Mouse (Mus musculus): ENCODE measurements around the gene Hist4h4. TPM values are rescaled to one million over a fixed set of nuclear protein-coding genes. Genes with fewer than 3 reads are reported as not detected.
A peak's percentile ranks its signal among the peaks of the same experiment; 100 is the strongest.

Gene Hist4h4
- total and polyA plus RNA-seq, 3 experiments, result 0.16 to 78.2 (median 3.6) TPM

DNA sequence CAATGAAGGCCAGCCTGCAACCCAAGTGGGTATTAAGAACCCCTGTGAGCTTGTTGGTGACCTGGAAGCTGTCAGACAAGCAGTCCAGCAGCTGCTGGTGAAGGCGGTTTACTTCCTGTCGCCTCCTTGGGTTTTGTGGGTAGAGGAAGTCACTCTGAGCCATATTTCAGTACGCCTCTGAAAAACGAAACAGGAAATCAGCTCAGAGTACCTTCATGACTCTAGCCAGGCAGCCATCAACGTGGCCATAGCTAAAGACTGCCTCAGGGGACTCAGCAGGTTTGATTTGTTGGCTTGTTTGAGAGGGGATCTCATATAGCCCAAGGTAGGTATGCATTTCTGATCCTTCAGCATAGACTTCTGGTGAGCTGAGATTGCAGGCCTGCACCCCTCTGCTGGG lies 27.5 kb upstream of the Hist4h4 start:
- H3K4me2 ChIP-seq (ENCODE audit: insufficient read depth, low read depth, poor library complexity, severe bottlenecking), result peak overlapping the region; percentile 90
- no peaks in the 10 kb centered on the region for H3K27me3 ChIP-seq (replicated peaks)
- peak overlapping the region; percentile 64 to 91 (median 65) for H3K4me3 ChIP-seq (replicated peaks in 1 of 3; ENCODE audit: low read depth in 2 of 3, low read length in 2 of 3, poor library complexity in 1 of 3)
- peak overlapping the region; percentile 99 for H3K9ac ChIP-seq (ENCODE audit: insufficient read depth, low read depth)
- in situ Hi-C loops (cut with MboI; ENCODE audit: low pct_ligation_motif_present, low pct_unique_long_range_greater_than_20kb, low sequenced_read_pairs) (loop anchor here (10.0 kb wide), 1 partner anchor 133 kb away; no protein-coding TSS in a partner anchor), dilution Hi-C loops (cut with MboI; ENCODE audit: extremely low pct_ligation_motif_present, extremely low pct_unique_long_range_greater_than_20kb, low sequenced_read_pairs) (no loop called here)
- TF ChIP-seq NELFE (IDR thresholded peaks at IDR 0.05; ENCODE audit: low read depth, low read length) (peak; percentile 78; the same call in 1 of the 2 replicates), CHD2 (IDR thresholded peaks at IDR 0.05; ENCODE audit: low read length) (peak; percentile 75; the same call in 1 of the 2 replicates), MYC (IDR thresholded peaks at IDR 0.05; ENCODE audit: low read depth, low read length) (peak; percentile 90), ETS1 (conservative IDR thresholded peaks at IDR 0.05; ENCODE audit: low read depth, low read length) (peak; percentile 47), ZMIZ1 (IDR thresholded peaks at IDR 0.05; ENCODE audit: low read depth, low read length) (0 out of 2 replicates have a peak, but pooled peaks have one; percentile 77), SMC3 (IDR thresholded peaks at IDR 0.05; ENCODE audit: low read depth, low read length) (no peak), ZKSCAN1 (IDR thresholded peaks at IDR 0.05; ENCODE audit: borderline replicate concordance, low read depth, low read length) (no peak), PAX5 (IDR thresholded peaks at IDR 0.05; ENCODE audit: low read length) (no peak), EP300 (IDR thresholded peaks at IDR 0.05; ENCODE audit: low read length) (no peak), IRF4 (IDR thresholded peaks at IDR 0.05; ENCODE audit: low read depth, low read length) (peak; percentile 70), ELF1 (IDR thresholded peaks at IDR 0.05; ENCODE audit: low read depth, low read length) (peak; percentile 91), POLR2AphosphoS2 (IDR thresholded peaks at IDR 0.05; ENCODE audit: low read depth, low read length) (peak; percentile 70; the same call in 1 of the 2 replicates), JUN (IDR thresholded peaks at IDR 0.05; ENCODE audit: insufficient read depth, low read depth, low read length) (no peak; the same call in 1 of the 2 replicates), GABPA (IDR thresholded peaks at IDR 0.05; ENCODE audit: insufficient replicate concordance, low read depth, low read length) (no peak), MAX (IDR thresholded peaks at IDR 0.05; ENCODE audit: low read length) (peak; percentile 52; the same call in 1 of the 2 replicates), CHD1 (IDR thresholded peaks at IDR 0.05; ENCODE audit: low read depth, low read length) (no peak), RCOR1 (conservative IDR thresholded peaks at IDR 0.05; ENCODE audit: low read depth, low read length) (no peak), HCFC1 (IDR thresholded peaks at IDR 0.05; ENCODE audit: low read depth, low read length) (peak; percentile 89), E2F4 (IDR thresholded peaks at IDR 0.05; ENCODE audit: insufficient replicate concordance, low read depth, low read length) (no peak), USF2 (conservative IDR thresholded peaks at IDR 0.05; ENCODE audit: low read depth, low read length) (no peak), USF1 (IDR thresholded peaks at IDR 0.05; ENCODE audit: low read depth, low read length) (no peak), ZNF384 (IDR thresholded peaks at IDR 0.05; ENCODE audit: low read depth, low read length) (no peak), TCF12 (IDR thresholded peaks at IDR 0.05; ENCODE audit: low read depth, low read length) (peak; percentile 82), BHLHE40 (IDR thresholded peaks at IDR 0.05; ENCODE audit: low read depth, low read length) (no peak; the same call in 1 of the 2 replicates), MAZ (IDR thresholded peaks at IDR 0.05; ENCODE audit: low read depth, low read length) (no peak), POLR2A (IDR thresholded peaks at IDR 0.05; ENCODE audit: low read depth, low read length) (peak; percentile 87), MAFK (IDR thresholded peaks at IDR 0.05; ENCODE audit: insufficient replicate concordance, low read length) (no peak), JUND (conservative IDR thresholded peaks at IDR 0.05; ENCODE audit: low read depth, low read length) (0 out of 2 replicates have a peak, but pooled peaks have one; percentile 33), TBP (conservative IDR thresholded peaks at IDR 0.05; ENCODE audit: low read depth, low read length) (peak; percentile 91), SIN3A (IDR thresholded peaks at IDR 0.05; ENCODE audit: low read length) (peak; percentile 97), NRF1 (IDR thresholded peaks at IDR 0.05; ENCODE audit: low read depth, low read length) (no peak; the same call in 1 of the 2 replicates), RAD21 (IDR thresholded peaks at IDR 0.05; ENCODE audit: low read depth, low read length) (no peak), ZC3H11A (IDR thresholded peaks at IDR 0.05; ENCODE audit: low read depth, low read length) (no peak), CTCF (conservative IDR thresholded peaks at IDR 0.05 in 1 of 2, IDR thresholded peaks at IDR 0.05 in 1 of 2; ENCODE audit: low read depth in 2 of 2, low read length in 2 of 2) (no peak), MXI1 (IDR thresholded peaks at IDR 0.05; ENCODE audit: low read depth, low read length) (peak; percentile 77; the same call in 1 of the 2 replicates), MEF2A (IDR thresholded peaks at IDR 0.05; ENCODE audit: borderline replicate concordance, low read depth, low read length) (no peak), KAT2A (IDR thresholded peaks at IDR 0.05; ENCODE audit: insufficient replicate concordance, low read length) (peak; percentile 84; the same call in 1 of the 2 replicates), UBTF (IDR thresholded peaks at IDR 0.05; ENCODE audit: low read depth, low read length) (no peak)
- peak; percentile 91 for DNase-seq (ENCODE audit: extremely low read depth)
- H3K9me3 ChIP-seq (replicated peaks; ENCODE audit: low read length), result no peaks in the 10 kb centered on the region
- H3K27ac ChIP-seq (ENCODE audit: insufficient read depth, low read depth), result peak overlapping the region; percentile 86
- peaks cover 17 to 32% of the 10 kb centered on the region in 2 experiments for H3K36me3 ChIP-seq (replicated peaks in 1 of 2; ENCODE audit: control insufficient read depth in 1 of 2, insufficient read depth in 1 of 2, low read length in 1 of 2)
- peaks cover 37% of the 10 kb centered on the region for H3K79me2 ChIP-seq (replicated peaks; ENCODE audit: control insufficient read depth, extremely low read depth, insufficient read depth, poor library complexity, severe bottlenecking)
- H3K4me1 ChIP-seq (ENCODE audit: control insufficient read depth in 1 of 2, insufficient read depth in 2 of 2), result peaks cover 12 to 43% of the 10 kb centered on the region in 2 experiments
